Mouse (Mus musculus) right cerebral cortex, postnatal 4 days (tissue): ENCODE measurements around the gene Rgl1.

ENCODE experiments used
- DNase-seq: peaks from one replicate; pipeline ENCODE4 v3.0.0-alpha.2; 2022

Rgl1 gene

GRCm38 (mm10) chr1:152713924-152714323 lies 52.2 kb downstream of the Rgl1 start:
- DNase-seq: no peak

DNA sequence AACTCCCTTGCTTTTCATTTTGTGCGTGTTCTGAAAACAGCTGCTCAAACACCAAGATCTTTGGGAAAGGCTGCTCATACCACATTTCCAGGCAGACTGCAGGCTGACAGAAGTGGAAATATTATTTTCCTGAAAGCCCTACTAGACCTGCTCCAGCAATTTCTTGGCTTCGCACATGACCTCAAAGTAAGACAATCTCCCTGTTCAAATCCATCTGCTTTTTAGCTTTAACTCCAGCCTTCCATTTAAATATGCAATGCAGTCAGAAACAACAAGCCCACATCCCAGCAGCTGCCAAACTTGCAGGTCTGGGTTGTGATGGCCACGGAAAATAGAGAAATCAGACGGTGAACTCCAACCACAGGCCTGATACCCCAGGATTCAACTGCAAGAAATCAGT lies 55.1 kb downstream of the Rgl1 start:
- DNase-seq: no peak

- no peak for DNase-seq
These were observed 58.6 kb downstream of the Rgl1 start for GRCm38 (mm10) chr1:152707560-152707959.

DNA sequence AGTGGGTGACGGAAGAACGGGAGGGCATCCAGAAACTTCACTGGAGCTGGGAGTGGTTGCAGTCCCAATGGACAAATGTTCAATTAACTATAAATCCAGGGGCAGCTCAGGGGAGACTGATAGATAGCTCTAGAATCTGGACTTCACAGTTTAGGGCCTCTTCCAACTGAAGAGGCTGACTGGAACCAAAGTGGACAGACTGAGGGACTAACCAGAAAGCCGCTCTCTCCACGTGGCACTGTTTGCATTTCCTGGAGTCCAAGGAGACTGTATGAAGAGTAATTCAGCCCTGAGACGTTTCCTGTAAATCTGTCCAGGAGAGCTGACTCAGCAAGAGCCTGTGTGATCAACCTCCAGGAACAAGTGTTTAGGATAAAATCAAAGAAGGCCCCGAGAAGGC lies 62.2 kb downstream of the Rgl1 start:
- DNase-seq: no peak

DNA sequence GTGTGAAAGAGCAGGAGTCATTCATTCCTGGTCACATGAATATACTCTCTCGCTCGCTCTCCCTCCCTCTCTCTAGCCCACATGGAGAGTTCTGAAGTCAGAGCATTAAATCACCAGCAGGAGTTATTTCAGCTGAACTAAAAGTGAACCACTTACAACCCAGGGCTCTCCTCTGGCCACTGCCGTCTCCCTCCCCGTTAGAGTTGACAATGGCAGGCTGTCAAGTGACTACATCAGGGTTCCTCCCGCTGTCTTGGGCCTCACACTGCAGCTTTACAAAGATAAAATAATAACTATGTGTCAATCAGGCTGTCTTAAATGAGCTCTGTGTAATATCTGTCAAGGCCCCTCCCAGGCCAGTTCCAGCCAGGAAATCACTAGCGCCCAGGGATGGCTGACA lies 63.2 kb downstream of the Rgl1 start:
- DNase-seq: no peak

GRCm38 (mm10) chr1:152701066-152701465 lies 65.1 kb downstream of the Rgl1 start:
- no peak for DNase-seq

- DNase-seq: no peak
These were observed 68.8 kb downstream of the Rgl1 start for GRCm38 (mm10) chr1:152697341-152697740.

DNA sequence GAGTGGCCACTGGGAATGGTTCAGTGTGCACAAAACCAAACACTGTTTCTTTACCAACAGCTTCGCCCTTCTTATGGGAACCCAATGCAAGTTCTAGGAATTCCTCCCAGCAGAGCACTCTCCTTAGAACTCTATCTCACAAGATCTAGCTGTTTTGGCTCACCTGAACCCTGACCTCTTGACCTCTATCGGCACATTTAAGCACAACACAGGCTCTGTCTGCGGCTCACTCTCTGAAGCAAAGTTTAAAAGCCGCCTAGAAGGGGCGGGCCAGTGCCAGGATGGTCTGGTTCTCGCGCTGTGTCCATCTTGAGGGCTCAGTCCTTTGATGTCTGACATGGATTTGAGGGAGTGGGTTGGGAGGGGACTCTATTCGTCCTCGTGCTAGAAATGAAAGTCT lies 70.7 kb downstream of the Rgl1 start:
- no peak for DNase-seq

DNA sequence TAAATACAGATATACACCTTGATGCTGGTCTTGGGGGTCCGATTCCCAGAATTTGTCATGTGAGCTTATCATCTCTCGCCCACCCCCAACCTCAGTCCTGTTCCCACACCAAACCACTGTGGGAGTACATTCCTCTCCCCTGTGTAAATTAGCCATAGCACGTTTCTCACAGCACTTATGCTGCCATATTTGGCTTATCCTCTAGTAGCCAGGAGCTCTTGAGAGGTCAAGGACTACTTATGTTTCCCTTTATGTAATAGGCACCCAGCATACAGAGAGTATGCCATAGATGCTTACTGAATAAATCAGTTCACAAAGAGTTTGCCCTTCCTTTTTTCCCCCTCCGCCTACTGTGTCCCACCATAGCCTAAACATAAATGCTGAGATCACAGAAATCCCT lies 76.2 kb downstream of the Rgl1 start:
- no peak for DNase-seq

GRCm38 (mm10) chr1:152687733-152688181 lies 78.4 kb downstream of the Rgl1 start:
- DNase-seq: no peak

GRCm38 (mm10) chr1:152687099-152687730 lies 78.9 kb downstream of the Rgl1 start:
- DNase-seq: no peak

GRCm38 (mm10) chr1:152685531-152685930 lies 80.6 kb downstream of the Rgl1 start:
- DNase-seq: no peak

DNA sequence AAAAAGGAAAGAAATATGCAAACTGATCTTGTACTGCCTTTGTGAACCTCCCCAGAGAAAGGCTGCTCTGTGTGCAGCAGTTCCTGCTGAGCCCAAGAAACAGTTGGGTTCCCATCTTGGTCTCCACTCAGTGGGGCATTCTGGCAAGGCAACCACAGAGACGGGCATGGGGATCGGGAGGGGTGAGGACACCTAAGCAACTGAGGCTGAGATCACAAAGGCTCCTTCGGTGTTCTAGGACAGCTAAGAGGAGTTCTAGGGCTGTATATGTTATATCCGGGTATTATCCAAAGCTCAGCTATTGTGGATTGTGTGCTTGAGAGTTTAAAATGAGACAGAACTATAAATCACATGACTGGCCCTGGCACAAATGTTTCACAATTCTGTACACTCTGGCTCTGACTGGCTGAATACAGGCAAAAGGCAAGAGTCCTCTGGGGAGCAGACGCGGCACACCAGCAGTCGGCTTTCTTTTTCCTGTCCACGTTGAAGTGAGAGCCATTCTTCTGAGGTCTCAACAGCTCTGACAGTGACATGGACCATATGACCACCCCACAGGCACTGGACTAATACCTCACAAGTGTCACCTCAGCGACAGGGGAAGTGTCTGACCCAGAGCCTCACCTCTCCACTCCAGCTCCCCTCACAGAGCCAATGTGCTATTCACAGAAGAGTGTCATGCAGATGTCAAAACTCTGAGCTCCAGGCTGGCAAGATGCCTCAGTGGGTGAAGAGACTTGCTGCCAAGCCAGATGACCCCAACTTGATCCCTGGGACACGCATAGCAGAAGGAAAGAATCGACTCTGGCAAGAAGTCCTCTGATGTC lies 83.6 kb downstream of the Rgl1 start:
- no peak for DNase-seq

DNA sequence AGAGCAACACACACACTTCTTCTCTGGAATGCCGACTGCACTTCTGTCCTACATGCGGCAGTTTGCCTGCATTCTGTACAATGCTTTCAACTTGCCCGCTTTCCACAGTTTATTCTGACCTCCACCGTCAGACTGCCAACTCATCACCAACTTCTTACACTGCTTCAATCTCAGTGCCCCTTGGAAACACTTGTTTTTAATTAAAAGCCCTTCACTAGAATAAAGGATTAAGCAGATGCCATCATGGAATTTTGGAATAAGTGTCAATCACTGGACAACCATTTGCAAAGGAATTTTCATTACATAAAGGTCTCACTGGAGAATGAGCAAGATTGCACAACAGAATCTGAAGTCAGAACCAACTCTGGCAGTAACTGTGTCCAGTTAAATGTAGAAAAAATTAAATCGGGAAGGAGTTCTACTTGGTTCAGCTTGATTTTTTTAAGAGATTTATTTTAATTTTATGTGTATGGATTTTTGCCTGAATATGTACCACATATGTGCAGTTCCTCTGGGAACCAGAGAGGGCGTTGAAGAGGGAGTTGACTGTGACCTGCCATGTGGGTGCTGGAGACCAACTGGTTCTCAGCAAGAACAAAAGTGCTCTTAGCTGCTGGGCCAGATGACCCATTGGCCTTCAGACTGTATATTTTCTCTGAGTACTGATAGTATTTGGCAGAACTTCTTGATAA lies 84.3 kb downstream of the Rgl1 start:
- DNase-seq: no peak

DNA sequence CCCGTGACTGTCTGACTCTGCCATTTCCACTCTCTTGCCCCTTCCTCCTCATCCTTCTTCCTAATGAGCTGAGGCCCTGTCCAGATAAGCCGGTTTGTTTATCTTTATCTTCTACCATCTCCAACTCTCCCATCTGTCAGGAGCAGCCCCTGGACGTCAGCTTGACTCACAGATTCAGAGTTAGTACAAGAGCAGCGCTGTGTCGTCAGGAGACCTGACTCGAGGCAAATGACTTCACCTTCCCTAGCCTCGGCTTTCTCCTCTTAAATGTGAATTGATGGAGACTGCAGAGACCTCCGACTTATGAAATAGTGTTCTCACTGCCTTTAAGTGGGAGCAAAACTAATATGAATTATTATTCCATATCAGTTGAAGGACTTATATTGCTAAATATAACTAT lies 85.0 kb downstream of the Rgl1 start:
- no peak for DNase-seq

DNA sequence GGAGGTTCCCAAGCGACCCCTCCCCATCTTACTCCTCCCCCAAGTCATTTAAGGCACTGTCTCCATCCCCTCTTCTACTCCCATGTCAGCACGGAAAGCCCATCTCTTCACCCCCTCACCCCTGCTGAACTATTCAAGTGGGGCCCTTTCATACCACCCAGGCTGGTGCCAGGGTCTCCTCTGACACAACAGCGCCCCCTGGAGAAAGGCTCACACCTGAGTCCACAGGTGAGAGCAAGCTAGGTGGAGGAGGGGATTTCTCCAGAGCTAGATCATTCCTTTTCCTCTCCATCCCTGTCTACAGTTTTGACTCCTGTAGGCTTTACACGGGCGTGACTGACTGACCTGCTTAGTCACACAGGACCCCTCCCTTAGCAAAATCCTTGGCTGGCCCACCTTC lies 87.7 kb downstream of the Rgl1 start:
- peak; percentile 25 for DNase-seq

GRCm38 (mm10) chr1:152677482-152678211 lies 88.5 kb downstream of the Rgl1 start:
- DNase-seq: no peak

DNA sequence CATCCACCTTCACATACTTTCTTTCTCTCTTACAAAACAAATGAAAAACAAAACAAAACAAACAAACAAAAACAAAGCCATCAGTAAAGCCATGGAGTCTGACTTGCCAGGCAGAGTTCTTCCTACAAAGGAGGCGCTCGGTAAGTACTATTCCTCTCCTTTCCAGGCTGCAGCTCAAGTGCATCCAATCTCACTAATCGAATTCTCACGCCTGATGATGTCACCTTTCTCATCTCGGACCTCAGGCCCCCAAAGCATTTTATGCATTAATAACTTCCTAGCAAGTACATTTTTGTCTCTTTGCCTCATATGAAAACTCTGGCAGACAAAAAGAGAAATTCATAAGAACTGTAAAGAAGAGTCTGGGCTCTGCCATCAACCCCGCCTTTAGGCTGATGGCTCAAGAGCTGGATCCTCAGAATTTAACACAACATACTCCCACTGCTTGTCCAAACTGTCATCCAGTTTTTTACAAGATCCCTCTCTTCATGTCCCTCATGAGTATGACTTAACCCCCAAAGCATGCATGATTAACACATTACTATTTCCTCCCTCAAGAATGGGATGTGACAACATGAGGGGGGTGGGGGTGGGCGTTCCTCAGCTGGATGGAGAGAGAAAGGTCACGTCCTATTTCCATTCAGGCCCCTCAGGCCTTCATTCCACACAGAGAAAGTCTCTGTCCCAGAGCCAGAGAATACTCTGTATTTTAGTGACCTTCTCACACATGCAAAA lies 96.5 kb downstream of the Rgl1 start:
- DNase-seq: no peak

DNA sequence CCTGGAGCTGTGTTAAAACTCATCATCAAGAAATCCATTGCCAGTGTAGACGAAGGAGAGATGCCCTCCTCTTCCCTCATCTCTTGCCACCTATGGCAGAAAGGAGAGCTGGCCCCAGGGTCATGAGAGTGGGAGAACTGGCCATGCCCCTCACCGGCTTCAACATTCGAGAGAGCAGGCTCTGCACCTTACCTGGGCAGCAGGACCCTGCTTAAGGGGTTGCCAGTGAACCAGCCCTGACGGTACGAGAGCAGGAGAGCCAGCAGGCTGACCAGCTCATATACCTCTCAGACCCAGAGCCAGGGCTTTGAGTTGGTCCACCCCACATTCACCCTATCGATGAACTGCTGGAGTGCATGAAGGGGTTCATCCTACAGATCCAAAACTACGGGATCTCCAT lies 105.7 kb downstream of the Rgl1 start:
- no peak for DNase-seq

- no peak for DNase-seq
These were observed 106.2 kb downstream of the Rgl1 start for GRCm38 (mm10) chr1:152659961-152660360.

- no peak for DNase-seq
These were observed 109.5 kb downstream of the Rgl1 start for GRCm38 (mm10) chr1:152656601-152657000.

- no peak for DNase-seq
These were observed 111.3 kb downstream of the Rgl1 start for GRCm38 (mm10) chr1:152654851-152655250.

DNA sequence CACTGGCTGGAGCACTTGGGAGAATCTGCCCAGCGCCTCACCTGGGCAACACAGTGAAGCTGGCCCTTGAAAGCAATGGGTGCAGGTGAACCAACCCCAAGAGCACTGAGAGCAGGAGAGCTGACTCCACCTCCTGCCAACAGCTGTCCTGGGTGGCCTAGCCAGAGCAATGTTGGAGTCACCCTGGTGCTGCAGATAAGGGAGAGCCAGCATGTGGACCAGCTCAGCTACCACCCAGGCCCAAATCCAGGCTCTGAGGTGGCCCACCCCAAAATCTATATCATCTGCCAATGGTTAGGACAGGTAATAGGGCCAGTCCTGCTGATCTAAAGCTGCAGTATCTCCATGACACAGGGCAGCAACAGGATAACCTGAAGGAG lies 114.7 kb downstream of the Rgl1 start:
- DNase-seq: no peak
